Mouse (Mus musculus): ENCODE results near the gene Tfcp2. TPM values are rescaled to one million over a fixed set of nuclear protein-coding genes. Genes with fewer than 3 reads are reported as not detected.
A peak's percentile ranks its signal among the peaks of the same experiment; 100 is the strongest.

Tfcp2 gene
- polyA plus RNA-seq, 1 experiment from 2014 or later, result 17.4 TPM

GRCm38 (mm10) chr15:100487050-100487449, 64.8 kb downstream of the Tfcp2 start:
- peaks cover 68% of the 10 kb centered on the region for H3K36me3 ChIP-seq (ENCODE audit: control insufficient read depth, insufficient read depth, low read length)
- no peak for ATAC-seq (ENCODE audit: low read depth)
- WGBS, result 95% methylated on average over 2 of the region's 2 CpGs

DNA sequence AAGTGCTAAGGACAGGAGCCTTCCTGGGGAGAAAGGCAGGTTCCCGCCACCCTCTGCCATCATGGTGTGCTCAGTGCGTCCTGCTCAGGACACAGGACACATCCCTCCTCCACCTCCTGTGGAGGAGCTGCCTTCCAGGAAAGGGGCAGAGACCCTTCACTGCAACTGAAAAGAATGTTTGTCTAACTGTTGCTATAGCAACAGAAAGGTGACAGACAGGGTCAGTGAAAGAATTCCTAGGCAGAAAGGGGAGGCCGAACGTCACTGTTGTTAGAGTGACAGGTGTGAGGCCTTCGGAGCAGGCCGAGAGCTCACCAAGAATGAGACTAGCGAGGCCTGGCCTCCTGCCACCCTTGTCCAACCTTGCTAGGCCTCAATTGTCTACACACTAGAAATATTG, 65.4 kb downstream of the Tfcp2 start:
- no peak for DNase-seq (ENCODE audit: low spot score)
- H3K4me2 ChIP-seq (ENCODE audit: low read depth, low read length), result no peak overlapping the region
- no peak for ATAC-seq (ENCODE audit: low read depth)
- H3K27me3 ChIP-seq (replicated peaks; ENCODE audit: control insufficient read depth, insufficient read depth, low read length), result no peaks in the 10 kb centered on the region
- no peak overlapping the region for H3K27ac ChIP-seq (replicated peaks; ENCODE audit: low read depth, low read length)
- peaks cover 12% of the 10 kb centered on the region for H3K4me1 ChIP-seq (ENCODE audit: control insufficient read depth, insufficient read depth, low read length)
- peaks cover 74% of the 10 kb centered on the region for H3K36me3 ChIP-seq (ENCODE audit: control insufficient read depth, insufficient read depth, low read length)
- no peak overlapping the region for H3K9ac ChIP-seq (ENCODE audit: low read depth, low read length)
- WGBS, result 25% methylated on average over 7 of the region's 7 CpGs
- H3K4me3 ChIP-seq (ENCODE audit: low read depth, low read length), result no peak overlapping the region
- no peaks in the 10 kb centered on the region for H3K9me3 ChIP-seq (ENCODE audit: control insufficient read depth, low read length)

More at GRCm38 (mm10) chr15:100487050-100487449, 64.8 kb downstream of the Tfcp2 start:
- Histone ChIP-seq H3K27ac (replicated peaks; ENCODE audit: low read depth, low read length) (no peak overlapping the region), H3K9me3 (ENCODE audit: control insufficient read depth, low read length) (no peaks in the 10 kb centered on the region), H3K27me3 (replicated peaks; ENCODE audit: control insufficient read depth, insufficient read depth, low read length) (no peaks in the 10 kb centered on the region), H3K4me3 (ENCODE audit: low read depth, low read length) (no peak overlapping the region), H3K4me1 (ENCODE audit: control insufficient read depth, insufficient read depth, low read length) (peaks cover 18% of the 10 kb centered on the region), H3K4me2 (ENCODE audit: low read depth, low read length) (no peak overlapping the region), H3K9ac (ENCODE audit: low read depth, low read length) (no peak overlapping the region)
- DNase-seq (ENCODE audit: low spot score), result no peak

GRCm38 (mm10) chr15:100485576-100485975, 66.2 kb downstream of the Tfcp2 start:
- Histone ChIP-seq H3K27me3 (replicated peaks; ENCODE audit: control insufficient read depth, insufficient read depth, low read length) (no peaks in the 10 kb centered on the region), H3K9ac (ENCODE audit: low read depth, low read length) (no peak overlapping the region), H3K4me3 (ENCODE audit: low read depth, low read length) (no peak overlapping the region), H3K4me2 (ENCODE audit: low read depth, low read length) (no peak overlapping the region), H3K27ac (replicated peaks; ENCODE audit: low read depth, low read length) (no peak overlapping the region), H3K9me3 (ENCODE audit: control insufficient read depth, low read length) (no peaks in the 10 kb centered on the region), H3K36me3 (ENCODE audit: control insufficient read depth, insufficient read depth, low read length) (peaks cover 82% of the 10 kb centered on the region), H3K4me1 (ENCODE audit: control insufficient read depth, insufficient read depth, low read length) (0 out of 2 replicates have a peak, but pooled peaks cover 3% of the 10 kb centered on the region)
- DNase-seq (ENCODE audit: low spot score) (no peak), ATAC-seq (ENCODE audit: low read depth) (no peak)
- WGBS, result 71% methylated on average over 3 of the region's 3 CpGs

DNA sequence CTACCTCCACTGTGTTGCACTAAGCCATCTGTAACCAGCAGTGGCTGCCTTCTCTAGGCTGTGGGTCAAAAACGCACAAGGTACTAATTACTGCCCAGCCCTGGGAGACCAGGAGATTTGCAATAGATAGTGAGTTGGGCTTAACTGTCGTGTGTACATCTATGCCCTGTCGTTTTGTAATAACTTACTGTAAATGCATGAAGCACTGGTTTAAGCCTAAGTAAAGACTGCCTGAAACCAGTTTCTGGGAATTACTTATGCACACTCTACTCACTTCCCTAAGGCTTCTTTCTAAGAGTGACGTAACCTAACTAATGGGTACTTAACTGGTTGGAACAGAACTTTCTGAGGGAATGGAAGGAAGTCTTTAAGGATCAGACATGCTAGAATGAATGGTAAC, 72.9 kb downstream of the Tfcp2 start:
- Histone ChIP-seq H3K36me3 (ENCODE audit: control insufficient read depth, insufficient read depth, low read length) (peaks cover 98% of the 10 kb centered on the region), H3K9ac (ENCODE audit: low read depth, low read length) (no peak overlapping the region), H3K4me1 (ENCODE audit: control insufficient read depth, insufficient read depth, low read length) (no peaks in the 10 kb centered on the region), H3K9me3 (ENCODE audit: control insufficient read depth, low read length) (no peaks in the 10 kb centered on the region), H3K4me2 (ENCODE audit: low read depth, low read length) (no peak overlapping the region), H3K4me3 (ENCODE audit: low read depth, low read length) (no peak overlapping the region), H3K27me3 (replicated peaks; ENCODE audit: control insufficient read depth, insufficient read depth, low read length) (no peaks in the 10 kb centered on the region), H3K27ac (replicated peaks; ENCODE audit: low read depth, low read length) (no peak overlapping the region)
- DNase-seq (ENCODE audit: low spot score) (no peak), ATAC-seq (ENCODE audit: low read depth) (0 out of 2 replicates have a peak, but pooled peaks have one; percentile 41)
- 72% methylated on average over 4 of the region's 4 CpGs for WGBS

DNA sequence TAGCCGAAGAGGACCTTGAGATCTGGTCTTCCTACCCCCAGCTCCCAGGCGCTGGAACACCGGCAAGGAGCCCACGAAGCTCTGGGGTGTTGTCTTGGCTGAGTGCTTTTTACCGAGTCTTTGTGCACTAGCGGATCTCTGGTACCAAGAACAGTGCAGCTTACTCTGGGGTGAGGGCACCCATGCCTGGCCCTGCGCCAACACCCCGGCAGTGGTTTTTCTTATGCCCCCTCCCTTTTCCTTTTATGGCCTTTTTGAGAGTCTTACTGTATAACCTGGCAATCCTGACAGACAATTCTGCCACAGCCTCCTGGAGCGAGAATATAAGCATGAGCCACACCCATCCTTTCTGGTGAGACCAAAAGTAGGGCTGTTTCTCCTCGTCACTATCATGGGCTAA, 73.5 kb downstream of the Tfcp2 start:
- Histone ChIP-seq H3K9ac (ENCODE audit: low read depth, low read length) (no peak overlapping the region), H3K4me3 (ENCODE audit: low read depth, low read length) (no peak overlapping the region), H3K4me2 (ENCODE audit: low read depth, low read length) (no peak overlapping the region), H3K27ac (replicated peaks; ENCODE audit: low read depth, low read length) (no peak overlapping the region), H3K36me3 (ENCODE audit: control insufficient read depth, insufficient read depth, low read length) (peaks cover 98% of the 10 kb centered on the region), H3K27me3 (replicated peaks; ENCODE audit: control insufficient read depth, insufficient read depth, low read length) (no peaks in the 10 kb centered on the region), H3K4me1 (ENCODE audit: control insufficient read depth, insufficient read depth, low read length) (no peaks in the 10 kb centered on the region), H3K9me3 (ENCODE audit: control insufficient read depth, low read length) (no peaks in the 10 kb centered on the region)
- DNase-seq (ENCODE audit: low spot score) (no peak), ATAC-seq (ENCODE audit: low read depth) (no peak; the same call in 1 of the 2 replicates)
- WGBS, result 79% methylated on average over 10 of the region's 10 CpGs

DNA sequence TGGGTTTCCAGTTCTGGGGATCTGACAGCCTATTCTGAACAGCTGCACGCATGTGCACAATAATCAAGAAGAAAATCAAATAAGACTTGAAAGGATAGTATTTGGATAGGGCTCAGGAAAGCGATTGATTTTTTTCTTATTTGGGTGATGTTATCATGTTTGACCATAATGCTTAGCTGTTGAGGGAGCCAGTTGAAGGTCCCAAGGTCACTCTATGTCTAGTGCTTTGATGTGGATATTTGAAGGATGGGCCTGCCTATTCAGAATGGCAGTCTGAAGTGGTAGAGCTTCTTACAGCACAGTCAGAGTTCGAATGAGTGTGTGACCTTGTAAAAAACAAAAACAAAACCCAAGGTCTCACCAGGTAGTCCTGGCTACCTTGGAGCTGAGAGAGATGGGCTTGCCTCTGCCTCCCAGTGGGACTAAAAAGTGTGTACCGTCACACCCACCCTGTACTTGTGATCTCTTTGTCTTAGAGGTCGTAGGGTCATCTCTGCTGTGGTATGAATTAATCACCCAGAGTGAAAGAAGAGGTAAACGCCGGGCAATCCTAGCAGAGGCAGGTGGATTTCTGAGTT, 77.8 kb downstream of the Tfcp2 start:
- Histone ChIP-seq H3K27ac (replicated peaks; ENCODE audit: low read depth, low read length) (no peak overlapping the region), H3K4me2 (ENCODE audit: low read depth, low read length) (no peak overlapping the region), H3K4me3 (ENCODE audit: low read depth, low read length) (no peak overlapping the region), H3K4me1 (ENCODE audit: control insufficient read depth, insufficient read depth, low read length) (peaks cover 9% of the 10 kb centered on the region), H3K9me3 (ENCODE audit: control insufficient read depth, low read length) (no peaks in the 10 kb centered on the region), H3K27me3 (replicated peaks; ENCODE audit: control insufficient read depth, insufficient read depth, low read length) (no peaks in the 10 kb centered on the region), H3K9ac (ENCODE audit: low read depth, low read length) (no peak overlapping the region), H3K36me3 (ENCODE audit: control insufficient read depth, insufficient read depth, low read length) (peaks cover 79% of the 10 kb centered on the region)
- DNase-seq (ENCODE audit: low spot score) (no peak), ATAC-seq (ENCODE audit: low read depth) (no peak)
- WGBS, result 77% methylated on average over 7 of the region's 7 CpGs

GRCm38 (mm10) chr15:100470037-100470436, 81.8 kb downstream of the Tfcp2 start:
- peaks cover 39% of the 10 kb centered on the region for H3K36me3 ChIP-seq (ENCODE audit: control insufficient read depth, insufficient read depth, low read length)
- no peaks in the 10 kb centered on the region for H3K27me3 ChIP-seq (replicated peaks; ENCODE audit: control insufficient read depth, insufficient read depth, low read length)
- WGBS, result 65% methylated on average over 10 of the region's 10 CpGs
- peak overlapping the region; percentile 80 for H3K4me2 ChIP-seq (ENCODE audit: low read depth, low read length)
- H3K4me1 ChIP-seq (ENCODE audit: control insufficient read depth, insufficient read depth, low read length), result peaks cover 12% of the 10 kb centered on the region
- DNase-seq (ENCODE audit: low spot score) (no peak), ATAC-seq (ENCODE audit: low read depth) (no peak)
- no peak overlapping the region for H3K9ac ChIP-seq (ENCODE audit: low read depth, low read length)
- H3K9me3 ChIP-seq (ENCODE audit: control insufficient read depth, low read length), result no peaks in the 10 kb centered on the region
- H3K4me3 ChIP-seq (ENCODE audit: low read depth, low read length), result peak overlapping the region; percentile 87
- H3K27ac ChIP-seq (replicated peaks; ENCODE audit: low read depth, low read length), result no peak overlapping the region

DNA sequence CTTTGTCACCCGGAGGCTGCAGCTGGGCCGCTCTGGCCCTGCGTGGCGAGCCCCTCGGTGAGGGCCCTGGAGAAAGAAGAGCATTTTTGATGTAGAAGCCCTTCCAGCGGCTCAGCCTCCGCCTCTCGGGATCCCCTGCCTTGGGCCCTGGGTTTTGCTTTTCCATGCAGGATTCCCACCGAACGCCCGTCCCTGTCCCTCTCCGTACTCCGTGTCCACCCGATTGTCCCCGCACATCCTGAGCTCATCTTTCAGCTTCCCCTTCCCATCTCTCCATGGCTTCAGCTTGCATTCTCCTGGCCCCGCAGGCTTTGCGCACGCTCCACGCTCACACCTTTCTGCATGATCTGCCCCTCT, 82.6 kb downstream of the Tfcp2 start:
- Histone ChIP-seq H3K9me3 (ENCODE audit: control insufficient read depth, low read length) (no peaks in the 10 kb centered on the region), H3K4me3 (ENCODE audit: low read depth, low read length) (peak overlapping the region; percentile 87), H3K4me2 (ENCODE audit: low read depth, low read length) (peak overlapping the region; percentile 80), H3K4me1 (ENCODE audit: control insufficient read depth, insufficient read depth, low read length) (peaks cover 12% of the 10 kb centered on the region), H3K36me3 (ENCODE audit: control insufficient read depth, insufficient read depth, low read length) (peaks cover 31% of the 10 kb centered on the region), H3K9ac (ENCODE audit: low read depth, low read length) (peak overlapping the region; percentile 77), H3K27me3 (replicated peaks; ENCODE audit: control insufficient read depth, insufficient read depth, low read length) (no peaks in the 10 kb centered on the region), H3K27ac (replicated peaks; ENCODE audit: low read depth, low read length) (peak overlapping the region; percentile 83; the same call in 1 of the 2 replicates)
- under 1% methylated on average over 14 of the region's 19 CpGs for WGBS
- DNase-seq (ENCODE audit: low spot score) (no peak), ATAC-seq (ENCODE audit: low read depth) (peak; percentile 26)

All from embryonic facial prominence, embryonic 14.5 days (tissue).